Mouse (Mus musculus): ENCODE results near the gene Gm48552. TPM values are rescaled to one million over a fixed set of nuclear protein-coding genes. Genes with fewer than 3 reads are reported as not detected.

Gm48552 gene
- polyA plus RNA-seq, 1 experiment, result 3.6 TPM

GRCm38 (mm10) chr10:81427804-81428506 lies 39.1 kb downstream of the Gm48552 start:
- DNase-seq, result peak; percentile 10
- WGBS, result 86% methylated on average over 8 of the region's 8 CpGs
- Histone ChIP-seq H3K4me1 (ENCODE audit: control insufficient read depth, insufficient read depth, low read length) (peaks cover 27% of the 10 kb centered on the region), H3K4me3 (replicated peaks; ENCODE audit: extremely low read depth, low read depth, low read length) (no peak overlapping the region)
- TF ChIP-seq CTCF (IDR thresholded peaks at IDR 0.05; ENCODE audit: insufficient read depth, low read length) (no peak), POLR2A (IDR thresholded peaks at IDR 0.05; ENCODE audit: borderline replicate concordance, extremely low read depth, low read depth, low read length) (no peak)

- 87% methylated on average over 7 of the region's 7 CpGs for WGBS
- H3K4me1 ChIP-seq (ENCODE audit: control insufficient read depth, insufficient read depth, low read length), result peaks cover 31% of the 10 kb centered on the region
- DNase-seq, result no peak
Observed at GRCm38 (mm10) chr10:81428507-81428870, 39.7 kb downstream of the Gm48552 start.

GRCm38 (mm10) chr10:81429092-81429491 lies 40.3 kb downstream of the Gm48552 start:
- peak; percentile 8 for DNase-seq
- Histone ChIP-seq H3K4me1 (ENCODE audit: control insufficient read depth, insufficient read depth, low read length) (peaks cover 30% of the 10 kb centered on the region), H3K4me3 (replicated peaks; ENCODE audit: extremely low read depth, low read depth, low read length) (no peak overlapping the region)
- TF ChIP-seq POLR2A (IDR thresholded peaks at IDR 0.05; ENCODE audit: borderline replicate concordance, extremely low read depth, low read depth, low read length) (no peak), CTCF (IDR thresholded peaks at IDR 0.05; ENCODE audit: insufficient read depth, low read length) (no peak)
- WGBS, result 48% methylated on average over 2 of the region's 2 CpGs

More at GRCm38 (mm10) chr10:81428507-81428870, 39.7 kb downstream of the Gm48552 start:
- no peak for TF ChIP-seq POLR2A (IDR thresholded peaks at IDR 0.05; ENCODE audit: borderline replicate concordance, extremely low read depth, low read depth, low read length)
- no peak for TF ChIP-seq CTCF (IDR thresholded peaks at IDR 0.05; ENCODE audit: insufficient read depth, low read length)
- H3K4me3 ChIP-seq (replicated peaks; ENCODE audit: extremely low read depth, low read depth, low read length), result no peak overlapping the region

- TF ChIP-seq CTCF (IDR thresholded peaks at IDR 0.05; ENCODE audit: insufficient read depth, low read length), result no peak
- TF ChIP-seq POLR2A (IDR thresholded peaks at IDR 0.05; ENCODE audit: borderline replicate concordance, extremely low read depth, low read depth, low read length), result peak; percentile 95; the same call in 1 of the 2 replicates
- DNase-seq, result peak; percentile 88
- Histone ChIP-seq H3K4me1 (ENCODE audit: control insufficient read depth, insufficient read depth, low read length) (peaks cover 29% of the 10 kb centered on the region), H3K4me3 (replicated peaks; ENCODE audit: extremely low read depth, low read depth, low read length) (peak overlapping the region; percentile 84)
- under 1% methylated on average over 20 of the region's 20 CpGs for WGBS
Observed at GRCm38 (mm10) chr10:81429605-81430061, 40.8 kb downstream of the Gm48552 start.

- WGBS, result under 1% methylated on average over 55 of the region's 89 CpGs
- Histone ChIP-seq H3K4me1 (ENCODE audit: control insufficient read depth, insufficient read depth, low read length) (peaks cover 28% of the 10 kb centered on the region), H3K4me3 (replicated peaks; ENCODE audit: extremely low read depth, low read depth, low read length) (peak overlapping the region; percentile 84)
- DNase-seq, result peak; percentile 82
- TF ChIP-seq CTCF (IDR thresholded peaks at IDR 0.05; ENCODE audit: insufficient read depth, low read length), result no peak
- no peak for TF ChIP-seq POLR2A (IDR thresholded peaks at IDR 0.05; ENCODE audit: borderline replicate concordance, extremely low read depth, low read depth, low read length)
Observed at GRCm38 (mm10) chr10:81430141-81430830, 41.5 kb downstream of the Gm48552 start.

- Histone ChIP-seq H3K4me1 (ENCODE audit: control insufficient read depth, insufficient read depth, low read length) (peaks cover 26% of the 10 kb centered on the region), H3K4me3 (replicated peaks; ENCODE audit: extremely low read depth, low read depth, low read length) (peak overlapping the region; percentile 84)
- peak; percentile 71 for DNase-seq
- 2% methylated on average over 70 of the region's 70 CpGs for WGBS
- TF ChIP-seq POLR2A (IDR thresholded peaks at IDR 0.05; ENCODE audit: borderline replicate concordance, extremely low read depth, low read depth, low read length) (peak; percentile 54; the same call in 1 of the 2 replicates), CTCF (IDR thresholded peaks at IDR 0.05; ENCODE audit: insufficient read depth, low read length) (no peak)
Observed at GRCm38 (mm10) chr10:81430831-81431525, 42.2 kb downstream of the Gm48552 start.

GRCm38 (mm10) chr10:81431526-81432168 lies 42.8 kb downstream of the Gm48552 start:
- no peak overlapping the region for H3K4me3 ChIP-seq (replicated peaks; ENCODE audit: extremely low read depth, low read depth, low read length)
- DNase-seq, result no peak
- TF ChIP-seq CTCF (IDR thresholded peaks at IDR 0.05; ENCODE audit: insufficient read depth, low read length) (no peak), POLR2A (IDR thresholded peaks at IDR 0.05; ENCODE audit: borderline replicate concordance, extremely low read depth, low read depth, low read length) (no peak)
- H3K4me1 ChIP-seq (ENCODE audit: control insufficient read depth, insufficient read depth, low read length), result peaks cover 26% of the 10 kb centered on the region
- 17% methylated on average over 15 of the region's 15 CpGs for WGBS

- DNase-seq, result peak; percentile 12
- 58% methylated on average over 21 of the region's 21 CpGs for WGBS
- Histone ChIP-seq H3K4me3 (replicated peaks; ENCODE audit: extremely low read depth, low read depth, low read length) (no peak overlapping the region), H3K4me1 (ENCODE audit: control insufficient read depth, insufficient read depth, low read length) (peaks cover 26% of the 10 kb centered on the region)
- TF ChIP-seq CTCF (IDR thresholded peaks at IDR 0.05; ENCODE audit: insufficient read depth, low read length) (0 out of 2 replicates have a peak, but pooled peaks have one; percentile 6), POLR2A (IDR thresholded peaks at IDR 0.05; ENCODE audit: borderline replicate concordance, extremely low read depth, low read depth, low read length) (no peak)
Observed at GRCm38 (mm10) chr10:81432169-81432867, 43.5 kb downstream of the Gm48552 start.

Measured in lung, adult 2 months (tissue).